Mouse (Mus musculus) midbrain, embryonic 10.5 days (tissue): ENCODE measurements around the gene Vps4b. TPM values are rescaled to one million over a fixed set of nuclear protein-coding genes. Genes with fewer than 3 reads are reported as not detected.
"Not testable (repeated sequence)": the region's sequence is repeated elsewhere in the genome, so short reads cannot be mapped to it uniquely, and the experiment has no call there.

Experiments
- DNase-seq: peaks from one replicate; pipeline ENCODE4 v3.0.0-alpha.2; 2017; ENCODE audit warnings: low spot score
- H3K27ac ChIP-seq: fragments of 300-500 bp; sonication (generic); replicated peaks from 2 replicates; pipeline ENCODE4 v1.5.1; 2016; ENCODE audit warnings: mild to moderate bottlenecking
- H3K27me3 ChIP-seq: fragments of 300-500 bp; sonication (generic); 2 replicates; pipeline ENCODE4 v1.6.1; 2016; ENCODE audit warnings: low read depth, mild to moderate bottlenecking; ENCODE audit not compliant: poor library complexity, severe bottlenecking
- H3K36me3 ChIP-seq: fragments of 300-500 bp; sonication (generic); 2 replicates; pipeline ENCODE4 v1.6.1; 2016; ENCODE audit warnings: mild to moderate bottlenecking, moderate library complexity
- H3K4me1 ChIP-seq: fragments of 300-500 bp; sonication (generic); 2 replicates; pipeline ENCODE4 v1.6.1; 2016
- H3K4me3 ChIP-seq: fragments of 300-500 bp; sonication (generic); 2 replicates; pipeline ENCODE4 v1.5.1; 2016; ENCODE audit warnings: mild to moderate bottlenecking, moderate library complexity
- H3K9me3 ChIP-seq: fragments of 300-500 bp; sonication (generic); replicated peaks from 2 replicates; pipeline ENCODE4 v1.6.1; 2016; ENCODE audit warnings: mild to moderate bottlenecking
- WGBS: fragments of 180-500 bp; shearing (Covaris S2); methylation state at CpG from one replicate; pipeline ENCODE4 v1.1.7; 2016; 5-methylcytosine and 5-hydroxymethylcytosine counted together
- polyA plus RNA-seq: library from polyadenylated mRNA; unstranded; fragments of >200 nt; fragmentation: Nextera tagmentation; extraction: Ambion mirVana; gene quantifications from 2 replicates; pipeline ENCODE4 v1.2.1, GENCODE M21; 2016

The Vps4b gene
- polyA plus RNA-seq, 1 experiment from 2014 or later, result 60.1 TPM

GRCm38 (mm10) chr1:106740735-106741134 is 55.8 kb downstream of the Vps4b start:
- no peaks in the 10 kb centered on the region for H3K4me1 ChIP-seq
- DNase-seq, result no peak
- no peaks in the 10 kb centered on the region for H3K27me3 ChIP-seq
- H3K36me3 ChIP-seq, result 0 out of 2 replicates have a peak, but pooled peaks cover 9% of the 10 kb centered on the region
- 92% methylated on average over 4 of the region's 4 CpGs for WGBS
- H3K27ac ChIP-seq, result no peak overlapping the region
- no peak overlapping the region for H3K4me3 ChIP-seq
- H3K9me3 ChIP-seq, result no peaks in the 10 kb centered on the region

- Histone ChIP-seq H3K27me3 (no peaks in the 10 kb centered on the region), H3K36me3 (0 out of 2 replicates have a peak, but pooled peaks cover 9% of the 10 kb centered on the region), H3K27ac (no peak overlapping the region), H3K4me1 (no peaks in the 10 kb centered on the region), H3K9me3 (no peaks in the 10 kb centered on the region), H3K4me3 (no peak overlapping the region)
- no peak for DNase-seq
- 94% methylated on average over 5 of the region's 5 CpGs for WGBS
Observed at GRCm38 (mm10) chr1:106739810-106740209, 56.7 kb downstream of the Vps4b start.

GRCm38 (mm10) chr1:106738092-106738491 is 58.4 kb downstream of the Vps4b start:
- Histone ChIP-seq H3K4me1 (no peaks in the 10 kb centered on the region), H3K4me3 (no peak overlapping the region), H3K36me3 (peaks cover 15% of the 10 kb centered on the region), H3K27me3 (no peaks in the 10 kb centered on the region), H3K9me3 (no peaks in the 10 kb centered on the region), H3K27ac (no peak overlapping the region)
- DNase-seq, result no peak
- WGBS, result 85% methylated on average over 3 of the region's 3 CpGs

- Histone ChIP-seq H3K9me3 (no peaks in the 10 kb centered on the region), H3K36me3 (peaks cover 12% of the 10 kb centered on the region), H3K4me1 (no peaks in the 10 kb centered on the region), H3K4me3 (no peak overlapping the region), H3K27ac (no peak overlapping the region), H3K27me3 (no peaks in the 10 kb centered on the region)
- DNase-seq, result no peak
- WGBS, result 91% methylated on average over 8 of the region's 8 CpGs
Observed at GRCm38 (mm10) chr1:106736211-106736610, 60.3 kb downstream of the Vps4b start.

- 64% methylated on average over 2 of the region's 2 CpGs for WGBS
- no peaks in the 10 kb centered on the region for H3K9me3 ChIP-seq
- peak; percentile 48 for DNase-seq
- no peaks in the 10 kb centered on the region for H3K27me3 ChIP-seq
- H3K27ac ChIP-seq, result no peak overlapping the region
- no peaks in the 10 kb centered on the region for H3K4me1 ChIP-seq
- H3K4me3 ChIP-seq, result no peak overlapping the region
- H3K36me3 ChIP-seq, result peaks cover 10% of the 10 kb centered on the region
Observed at GRCm38 (mm10) chr1:106735586-106735985, 60.9 kb downstream of the Vps4b start.

- Histone ChIP-seq H3K4me3 (no peak overlapping the region), H3K27me3 (0 out of 2 replicates have a peak, but pooled peaks cover under 1% of the 10 kb centered on the region), H3K36me3 (peaks cover 3% of the 10 kb centered on the region; the same call in 1 of the 2 replicates), H3K4me1 (peaks cover 9% of the 10 kb centered on the region), H3K9me3 (no peaks in the 10 kb centered on the region), H3K27ac (no peak overlapping the region)
- no peak for DNase-seq
- WGBS, result 29% methylated on average over 5 of the region's 5 CpGs
Observed at GRCm38 (mm10) chr1:106722061-106722460, 74.5 kb downstream of the Vps4b start.

GRCm38 (mm10) chr1:106717736-106718135 is 78.8 kb downstream of the Vps4b start:
- not testable (repeated sequence) for H3K27ac ChIP-seq, DNase-seq, H3K36me3 ChIP-seq, H3K4me3 ChIP-seq, H3K9me3 ChIP-seq
- Histone ChIP-seq H3K4me1 (peaks cover 25% of the 10 kb centered on the region), H3K27me3 (peaks cover 23% of the 10 kb centered on the region)
- WGBS, result 77% methylated on average over 7 of the region's 7 CpGs

GRCm38 (mm10) chr1:106717071-106717601 is 79.4 kb downstream of the Vps4b start:
- peak; percentile 73 for DNase-seq
- H3K4me3 ChIP-seq, result no peak overlapping the region
- H3K27me3 ChIP-seq, result peaks cover 28% of the 10 kb centered on the region
- no peaks in the 10 kb centered on the region for H3K36me3 ChIP-seq
- peak overlapping the region; percentile 38; the same call in 1 of the 2 replicates for H3K27ac ChIP-seq
- peaks cover 30% of the 10 kb centered on the region for H3K4me1 ChIP-seq
- H3K9me3 ChIP-seq, result no peaks in the 10 kb centered on the region
- 40% methylated on average over 7 of the region's 7 CpGs for WGBS

- Histone ChIP-seq H3K36me3 (no peaks in the 10 kb centered on the region), H3K9me3 (no peaks in the 10 kb centered on the region), H3K27me3 (peaks cover 30% of the 10 kb centered on the region), H3K4me1 (peaks cover 36% of the 10 kb centered on the region), H3K4me3 (no peak overlapping the region), H3K27ac (no peak overlapping the region)
- DNase-seq, result no peak
- whole genome bisulfite sequencing, result 90% methylated on average over 3 of the region's 3 CpGs
Observed at GRCm38 (mm10) chr1:106716141-106716540, 80.4 kb downstream of the Vps4b start.

- peaks cover 30% of the 10 kb centered on the region for H3K27me3 ChIP-seq
- H3K4me3 ChIP-seq, result no peak overlapping the region
- DNase-seq, result no peak
- H3K27ac ChIP-seq, result no peak overlapping the region
- no peaks in the 10 kb centered on the region for H3K9me3 ChIP-seq
- H3K4me1 ChIP-seq, result peaks cover 37% of the 10 kb centered on the region
- no peaks in the 10 kb centered on the region for H3K36me3 ChIP-seq
- 86% methylated on average over 13 of the region's 13 CpGs for WGBS
Observed at GRCm38 (mm10) chr1:106715111-106716083, 81.1 kb downstream of the Vps4b start.

- Histone ChIP-seq H3K27me3 (peaks cover 30% of the 10 kb centered on the region), H3K9me3 (no peaks in the 10 kb centered on the region), H3K27ac (peak overlapping the region; percentile 97), H3K36me3 (no peaks in the 10 kb centered on the region), H3K4me1 (peaks cover 37% of the 10 kb centered on the region), H3K4me3 (peak overlapping the region; percentile 83)
- WGBS, result 7% methylated on average over 21 of the region's 21 CpGs
- no peak for DNase-seq
Observed at GRCm38 (mm10) chr1:106714530-106714981, 82.0 kb downstream of the Vps4b start.
